Mouse (Mus musculus): ENCODE results near the gene Nfib. TPM values are rescaled to one million over a fixed set of nuclear protein-coding genes. Genes with fewer than 3 reads are reported as not detected.
A peak's percentile ranks its signal among the peaks of the same experiment; 100 is the strongest.

Gene Nfib
- polyA plus RNA-seq, 1 experiment from 2014 or later = 113 TPM

DNA sequence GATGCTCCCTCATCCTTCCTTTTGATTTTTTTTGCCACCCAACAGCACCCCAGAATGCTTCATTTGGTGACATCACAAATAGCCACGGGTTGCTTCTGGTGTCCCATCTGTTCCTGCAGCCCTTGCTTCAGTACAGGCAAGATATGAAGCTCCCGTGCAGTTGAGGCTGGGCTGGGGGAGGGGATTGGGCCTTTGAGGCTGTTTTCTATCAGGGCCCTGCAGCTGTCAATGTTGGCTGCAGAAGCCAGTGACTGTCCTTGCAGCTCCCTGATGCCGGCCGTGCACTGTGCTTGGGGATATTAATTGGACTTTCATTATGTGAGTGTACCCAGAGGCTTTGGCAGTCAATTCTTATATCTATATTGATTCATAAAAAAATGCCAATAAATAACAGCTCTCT is 121.0 kb downstream of the Nfib start:
- WGBS = 36% methylated on average over 4 of the region's 4 CpGs
- Histone ChIP-seq H3K4me1 (peaks cover 4% of the 10 kb centered on the region; the same call in 1 of the 2 replicates), H3K27ac (no peak overlapping the region), H3K4me3 (no peak overlapping the region), H3K27me3 (no peaks in the 10 kb centered on the region), H3K9ac (no peak overlapping the region), H3K4me2 (no peak overlapping the region), H3K36me3 (no peaks in the 10 kb centered on the region), H3K9me3 (no peaks in the 10 kb centered on the region)
- ATAC-seq (ENCODE audit: insufficient number of reproducible peaks, low FRiP score, low TSS enrichment, low read depth) = no peak

GRCm38 (mm10) chr4:82573291-82573605 is 132.3 kb downstream of the Nfib start:
- no peaks in the 10 kb centered on the region for H3K27me3 ChIP-seq
- no peak overlapping the region for H3K4me2 ChIP-seq
- H3K36me3 ChIP-seq = no peaks in the 10 kb centered on the region
- H3K27ac ChIP-seq = no peak overlapping the region
- H3K4me1 ChIP-seq = 0 out of 2 replicates have a peak, but pooled peaks cover 3% of the 10 kb centered on the region
- 56% methylated on average over 7 of the region's 7 CpGs for WGBS
- no peak overlapping the region for H3K9ac ChIP-seq
- no peaks in the 10 kb centered on the region for H3K9me3 ChIP-seq
- H3K4me3 ChIP-seq = no peak overlapping the region
- no peak for ATAC-seq (ENCODE audit: insufficient number of reproducible peaks, low FRiP score, low TSS enrichment, low read depth)

DNA sequence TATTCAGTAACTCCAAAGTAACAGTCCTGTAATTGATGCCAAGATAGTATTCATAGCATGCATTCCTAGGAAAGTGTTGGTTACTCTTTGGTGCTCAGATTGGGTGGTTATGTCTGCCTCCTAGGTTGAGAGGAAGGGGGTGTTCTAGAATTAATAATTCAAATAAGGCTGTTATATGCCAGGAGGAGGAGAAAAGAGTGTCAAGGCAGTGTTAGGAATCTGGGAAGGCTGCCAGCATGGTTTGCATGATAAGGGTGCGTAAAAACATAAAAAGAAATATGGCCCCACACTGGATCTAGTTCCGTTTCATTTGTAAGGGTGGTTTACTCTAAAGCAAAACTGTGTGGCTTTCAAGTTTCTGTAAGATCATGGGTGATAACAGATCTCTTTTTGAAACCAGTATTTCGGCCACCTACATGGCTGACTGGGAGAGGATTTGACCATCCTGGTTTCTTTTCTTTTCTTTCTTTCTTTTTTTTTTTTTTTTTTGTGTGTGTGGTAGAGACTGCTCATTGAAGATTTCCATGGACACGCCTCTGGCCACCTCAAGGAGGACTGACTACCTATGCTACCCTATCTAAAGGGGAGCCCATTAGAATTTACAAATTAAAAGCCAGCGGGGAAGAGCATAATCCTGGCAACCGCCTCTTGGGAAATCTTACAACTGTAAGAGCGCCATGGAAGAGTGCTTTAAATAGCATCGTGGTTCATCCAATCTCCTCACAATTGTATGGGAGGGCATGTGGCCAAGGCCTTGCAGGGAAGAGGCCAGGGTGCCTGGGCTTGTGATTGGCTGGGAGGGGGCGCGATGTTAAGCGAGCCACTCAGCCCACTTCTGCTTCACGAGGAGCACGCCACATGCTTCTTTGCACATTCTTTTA is 132.9 kb downstream of the Nfib start:
- H3K4me1 ChIP-seq = 0 out of 2 replicates have a peak, but pooled peaks cover 3% of the 10 kb centered on the region
- H3K9me3 ChIP-seq = no peaks in the 10 kb centered on the region
- ATAC-seq (ENCODE audit: insufficient number of reproducible peaks, low FRiP score, low TSS enrichment, low read depth) = no peak
- H3K27me3 ChIP-seq = no peaks in the 10 kb centered on the region
- H3K27ac ChIP-seq = no peak overlapping the region
- no peaks in the 10 kb centered on the region for H3K36me3 ChIP-seq
- H3K4me2 ChIP-seq = no peak overlapping the region
- no peak overlapping the region for H3K4me3 ChIP-seq
- no peak overlapping the region for H3K9ac ChIP-seq
- 65% methylated on average over 13 of the region's 13 CpGs for WGBS

DNA sequence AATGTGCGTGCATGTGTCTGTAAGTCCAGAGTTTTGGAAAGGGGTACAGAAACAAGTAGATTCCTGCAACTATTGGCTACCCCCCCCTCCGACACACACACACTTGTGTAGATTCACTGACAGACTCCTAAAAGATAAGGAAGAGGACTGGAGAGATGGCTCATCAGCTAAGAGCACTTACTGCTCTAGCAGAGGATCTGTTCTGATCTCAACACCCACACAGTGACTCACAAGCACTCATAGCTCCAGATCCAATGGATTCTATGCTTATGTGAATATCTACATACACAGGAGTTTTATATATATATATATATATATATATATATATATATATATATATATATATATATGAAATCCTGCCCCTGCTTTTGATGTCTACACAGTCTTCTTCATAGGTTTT is 146.7 kb downstream of the Nfib start:
- Histone ChIP-seq H3K4me1 (peaks cover 11% of the 10 kb centered on the region), H3K9ac (no peak overlapping the region), H3K4me2 (no peak overlapping the region), H3K4me3 (no peak overlapping the region), H3K27ac (no peak overlapping the region), H3K27me3 (no peaks in the 10 kb centered on the region), H3K9me3 (no peaks in the 10 kb centered on the region), H3K36me3 (no peaks in the 10 kb centered on the region)
- 89% methylated on average over 2 of the region's 2 CpGs for WGBS
- no peak for ATAC-seq (ENCODE audit: insufficient number of reproducible peaks, low FRiP score, low TSS enrichment, low read depth)

- Histone ChIP-seq H3K36me3 (no peaks in the 10 kb centered on the region), H3K27ac (peak overlapping the region; percentile 88), H3K9me3 (no peaks in the 10 kb centered on the region), H3K4me3 (peak overlapping the region; percentile 11; the same call in 1 of the 2 replicates), H3K4me2 (peak overlapping the region; percentile 25), H3K4me1 (peaks cover 15% of the 10 kb centered on the region), H3K9ac (no peak overlapping the region), H3K27me3 (no peaks in the 10 kb centered on the region)
- 19% methylated on average over 16 of the region's 16 CpGs for WGBS
- peak; percentile 94 for ATAC-seq (ENCODE audit: insufficient number of reproducible peaks, low FRiP score, low TSS enrichment, low read depth)
These were observed 149.8 kb downstream of the Nfib start for GRCm38 (mm10) chr4:82555673-82556171.

- no peak for ATAC-seq (ENCODE audit: insufficient number of reproducible peaks, low FRiP score, low TSS enrichment, low read depth)
- WGBS = 70% methylated on average over 3 of the region's 3 CpGs
- H3K9me3 ChIP-seq = no peaks in the 10 kb centered on the region
These were observed 151.9 kb downstream of the Nfib start for GRCm38 (mm10) chr4:82553658-82554057.

DNA sequence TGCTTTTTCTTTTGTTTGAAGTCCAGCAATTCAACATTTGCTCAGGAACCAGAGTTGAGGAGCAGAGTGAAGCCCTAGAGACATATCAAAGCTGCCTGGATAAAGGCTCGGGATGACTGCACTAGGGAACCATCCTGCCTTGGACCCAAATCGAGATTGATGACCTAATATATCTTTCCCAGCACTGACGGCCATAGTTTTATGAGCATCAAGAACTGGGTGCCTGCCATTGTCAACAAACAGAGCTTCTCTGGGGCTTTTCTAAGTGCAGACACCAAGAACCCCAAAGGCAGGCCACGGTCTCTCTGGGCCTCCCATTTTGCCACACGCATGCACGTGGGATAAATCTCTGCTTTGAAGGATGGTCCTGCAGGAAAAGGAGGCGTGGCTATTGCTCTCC is 153.3 kb downstream of the Nfib start:
- H3K27ac ChIP-seq = peak overlapping the region; percentile 22; the same call in 1 of the 2 replicates
- H3K9me3 ChIP-seq = no peaks in the 10 kb centered on the region
- no peak overlapping the region for H3K9ac ChIP-seq
- H3K4me3 ChIP-seq = no peak overlapping the region
- H3K4me1 ChIP-seq = peaks cover 15% of the 10 kb centered on the region
- no peak overlapping the region for H3K4me2 ChIP-seq
- WGBS = 46% methylated on average over 7 of the region's 7 CpGs
- no peak for ATAC-seq (ENCODE audit: insufficient number of reproducible peaks, low FRiP score, low TSS enrichment, low read depth)
- no peaks in the 10 kb centered on the region for H3K36me3 ChIP-seq
- no peaks in the 10 kb centered on the region for H3K27me3 ChIP-seq

More at GRCm38 (mm10) chr4:82553658-82554057, 151.9 kb downstream of the Nfib start:
- Histone ChIP-seq H3K4me1 (peaks cover 15% of the 10 kb centered on the region), H3K4me2 (no peak overlapping the region), H3K36me3 (no peaks in the 10 kb centered on the region), H3K27ac (no peak overlapping the region), H3K27me3 (no peaks in the 10 kb centered on the region), H3K9ac (no peak overlapping the region), H3K4me3 (no peak overlapping the region)

GRCm38 (mm10) chr4:82549762-82550380 is 155.7 kb downstream of the Nfib start:
- Histone ChIP-seq H3K9me3 (no peaks in the 10 kb centered on the region), H3K36me3 (no peaks in the 10 kb centered on the region), H3K4me3 (no peak overlapping the region), H3K9ac (no peak overlapping the region), H3K27ac (no peak overlapping the region), H3K4me2 (no peak overlapping the region), H3K27me3 (no peaks in the 10 kb centered on the region), H3K4me1 (peaks cover 4% of the 10 kb centered on the region; the same call in 1 of the 2 replicates)
- 87% methylated on average over 10 of the region's 10 CpGs for WGBS
- ATAC-seq (ENCODE audit: insufficient number of reproducible peaks, low FRiP score, low TSS enrichment, low read depth) = no peak

DNA sequence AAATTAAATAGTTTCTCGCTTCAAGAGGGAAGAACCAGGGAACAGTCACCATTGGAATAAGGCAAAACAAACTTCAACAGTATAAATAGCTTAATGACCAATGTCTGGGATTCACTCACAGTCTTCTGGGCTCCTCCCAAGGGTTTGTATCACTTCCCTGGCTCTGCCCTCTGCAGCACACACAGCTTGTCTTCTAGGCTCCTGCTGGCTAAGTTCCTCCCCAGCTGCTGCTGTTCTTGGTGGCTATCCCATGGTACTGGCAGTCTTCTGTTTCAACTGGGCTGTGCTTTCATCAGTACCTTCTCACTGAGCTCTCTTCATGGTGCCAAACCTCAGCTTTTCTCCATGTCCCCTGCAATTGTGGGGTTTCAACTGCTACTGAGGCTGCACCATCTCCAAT is 157.3 kb downstream of the Nfib start:
- no peak overlapping the region for H3K9ac ChIP-seq
- no peaks in the 10 kb centered on the region for H3K36me3 ChIP-seq
- H3K9me3 ChIP-seq = no peaks in the 10 kb centered on the region
- no peak for ATAC-seq (ENCODE audit: insufficient number of reproducible peaks, low FRiP score, low TSS enrichment, low read depth)
- H3K4me1 ChIP-seq = peaks cover 6% of the 10 kb centered on the region; the same call in 1 of the 2 replicates
- H3K27me3 ChIP-seq = no peaks in the 10 kb centered on the region
- 89% methylated on average over 1 of the region's 1 CpGs for WGBS
- no peak overlapping the region for H3K27ac ChIP-seq
- no peak overlapping the region for H3K4me2 ChIP-seq
- no peak overlapping the region for H3K4me3 ChIP-seq

- H3K27me3 ChIP-seq = no peaks in the 10 kb centered on the region
- H3K27ac ChIP-seq = no peak overlapping the region
- no peak for ATAC-seq (ENCODE audit: insufficient number of reproducible peaks, low FRiP score, low TSS enrichment, low read depth)
- H3K4me2 ChIP-seq = no peak overlapping the region
- peaks cover 21% of the 10 kb centered on the region for H3K4me1 ChIP-seq
- H3K9me3 ChIP-seq = no peaks in the 10 kb centered on the region
- WGBS = 78% methylated on average over 3 of the region's 3 CpGs
- no peak overlapping the region for H3K9ac ChIP-seq
- no peak overlapping the region for H3K4me3 ChIP-seq
- H3K36me3 ChIP-seq = no peaks in the 10 kb centered on the region
These were observed 161.6 kb downstream of the Nfib start for GRCm38 (mm10) chr4:82543936-82544335.

GRCm38 (mm10) chr4:82543398-82543740 is 162.2 kb downstream of the Nfib start:
- Histone ChIP-seq H3K27me3 (no peaks in the 10 kb centered on the region), H3K4me1 (peaks cover 23% of the 10 kb centered on the region), H3K36me3 (no peaks in the 10 kb centered on the region), H3K27ac (no peak overlapping the region), H3K9me3 (no peaks in the 10 kb centered on the region), H3K4me2 (no peak overlapping the region), H3K9ac (no peak overlapping the region), H3K4me3 (no peak overlapping the region)
- WGBS = 69% methylated on average over 4 of the region's 4 CpGs
- ATAC-seq (ENCODE audit: insufficient number of reproducible peaks, low FRiP score, low TSS enrichment, low read depth) = no peak

Data from limb, embryonic 15.5 days (tissue).